Mouse (Mus musculus) neural tube, embryonic 13.5 days (tissue): ENCODE measurements around the gene Gm9044. TPM values are rescaled to one million over a fixed set of nuclear protein-coding genes. Genes with fewer than 3 reads are reported as not detected.

ENCODE experiments used
- polyA plus RNA-seq: library from polyadenylated mRNA; unstranded; fragments of >200 nt; fragmentation: Nextera tagmentation; extraction: Ambion mirVana; gene quantifications from 2 replicates; pipeline ENCODE4 v1.2.1, GENCODE M21; 2015

Gene Gm9044
- polyA plus RNA-seq, 1 experiment from 2014 or later: not detected

Other genes with a start within 250 kb of the Gm9044 start
- gene Mdm1, start 190.6 kb downstream of the Gm9044 start, polyA plus RNA-seq: 28.8 and 32.2 TPM in 2 replicates
- gene Il22, start 127.5 kb downstream of the Gm9044 start, polyA plus RNA-seq: not detected in 2 replicates
- 0.26 and 0.35 TPM in 2 replicates for gene Gm32717, start 91.6 kb downstream of the Gm9044 start, polyA plus RNA-seq
- 0.26 and 0.35 TPM in 2 replicates for gene Gm32802, start 73.7 kb downstream of the Gm9044 start, polyA plus RNA-seq
- gene Iltifb, start 37.4 kb downstream of the Gm9044 start, polyA plus RNA-seq: not detected in 2 replicates
- not detected in 2 replicates for gene Gm9040, start 5.4 kb downstream of the Gm9044 start, polyA plus RNA-seq
- gene Gm9045, start 5.4 kb upstream of the Gm9044 start, polyA plus RNA-seq: not detected in 2 replicates
- gene Gm9046, start 10.8 kb upstream of the Gm9044 start, polyA plus RNA-seq: not detected in 2 replicates
- not detected in 2 replicates for gene Gm9048, start 16.3 kb upstream of the Gm9044 start, polyA plus RNA-seq
- not detected in 2 replicates for gene Gm9049, start 21.7 kb upstream of the Gm9044 start, polyA plus RNA-seq
- gene Ifng, start 108.6 kb upstream of the Gm9044 start, polyA plus RNA-seq: not detected in 2 replicates